Mouse (Mus musculus) kidney, embryonic 14.5 days (tissue): Measurements from ENCODE around the gene Cd93. TPM values are rescaled to one million over a fixed set of nuclear protein-coding genes. Genes with fewer than 3 reads are reported as not detected.

Experiments
- ATAC-seq: fragments of 200-750 bp; cut with Nextera tagmentation; 2 replicates; pipeline ENCODE4 v1.8.0; 2017; ENCODE audit warnings: moderate number of reproducible peaks, mild to moderate bottlenecking, moderate TSS enrichment, moderate library complexity; ENCODE audit not compliant: low FRiP score, low TSS enrichment
- H3K27ac ChIP-seq: fragments of 300-500 bp; sonication (generic); 2 replicates; pipeline ENCODE4 v1.5.1; 2014; ENCODE audit warnings: low read depth, mild to moderate bottlenecking, low read length, moderate library complexity, mixed read lengths
- H3K27me3 ChIP-seq: fragments of 300-500 bp; sonication (generic); 2 replicates; pipeline ENCODE4 v1.6.1; 2014; ENCODE audit warnings: mild to moderate bottlenecking, low read length; ENCODE audit not compliant: control insufficient read depth, insufficient read depth
- H3K36me3 ChIP-seq: fragments of 300-500 bp; sonication (generic); 2 replicates; pipeline ENCODE4 v1.6.1; 2014; ENCODE audit warnings: low read length, mixed read lengths; ENCODE audit not compliant: control insufficient read depth, insufficient read depth
- H3K4me1 ChIP-seq: fragments of 300-500 bp; sonication (generic); 2 replicates; pipeline ENCODE4 v1.6.1; 2014; ENCODE audit warnings: low read length, mixed read lengths; ENCODE audit not compliant: control insufficient read depth, insufficient read depth
- H3K4me2 ChIP-seq: fragments of 300-500 bp; sonication (generic); replicated peaks from 2 replicates; pipeline ENCODE4 v1.6.1; 2014; ENCODE audit warnings: low read depth, mild to moderate bottlenecking, low read length
- H3K4me3 ChIP-seq: fragments of 300-500 bp; sonication (generic); 2 replicates; pipeline ENCODE4 v1.5.1; 2014; ENCODE audit warnings: mild to moderate bottlenecking, low read length
- H3K9ac ChIP-seq: fragments of 300-500 bp; sonication (generic); 2 replicates; pipeline ENCODE4 v1.6.1; 2014; ENCODE audit warnings: low read depth, mild to moderate bottlenecking, low read length, moderate library complexity
- H3K9me3 ChIP-seq: fragments of 300-500 bp; sonication (generic); 2 replicates; pipeline ENCODE4 v1.6.1; 2016; ENCODE audit warnings: low read length; ENCODE audit not compliant: control insufficient read depth
- WGBS: fragments of 180-500 bp; shearing (Covaris S2); extraction: QIAGEN DNeasy Blood & Tissue Kit; methylation state at CpG from one replicate; pipeline ENCODE4 v1.1.7; 2014; 5-methylcytosine and 5-hydroxymethylcytosine counted together
- polyA plus RNA-seq: library from polyadenylated mRNA; unstranded; fragments of >200 nt; fragmentation: Nextera tagmentation; extraction: Ambion mirVana; gene quantifications from 2 replicates; pipeline ENCODE4 v1.2.1, GENCODE M21; 2014

Cd93 gene
- polyA plus RNA-seq, 1 experiment from 2014 or later = 16.0 TPM

DNA sequence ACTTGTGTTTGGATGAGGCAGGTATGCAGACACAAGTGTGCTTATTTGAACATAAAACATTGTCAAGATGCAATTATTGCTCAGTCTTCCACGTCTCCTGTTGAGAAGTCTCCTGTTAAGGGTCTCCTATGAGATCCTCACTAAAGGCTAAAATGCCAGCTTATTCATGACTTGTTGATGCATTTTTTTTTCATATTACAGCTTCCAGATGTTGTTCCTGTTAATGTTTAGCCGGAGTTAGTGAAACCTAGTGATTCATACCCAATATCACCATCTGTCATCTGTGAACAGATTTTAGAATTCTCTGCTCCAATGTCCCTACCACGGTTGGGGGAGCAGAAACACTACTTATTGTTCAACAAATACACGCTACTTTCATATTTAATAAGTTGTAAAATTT, 12.4 kb downstream of the Cd93 start:
- Histone ChIP-seq H3K9me3 (no peaks in the 10 kb centered on the region), H3K4me1 (no peaks in the 10 kb centered on the region), H3K27me3 (no peaks in the 10 kb centered on the region), H3K27ac (no peak overlapping the region), H3K4me3 (no peak overlapping the region), H3K9ac (no peak overlapping the region), H3K4me2 (no peak overlapping the region), H3K36me3 (no peaks in the 10 kb centered on the region)
- WGBS = 55% methylated on average over 4 of the region's 4 CpGs
- no peak for ATAC-seq

GRCm38 (mm10) chr2:148429001-148429505, 14.3 kb downstream of the Cd93 start:
- ATAC-seq = no peak
- Histone ChIP-seq H3K4me2 (no peak overlapping the region), H3K9me3 (no peaks in the 10 kb centered on the region), H3K4me1 (no peaks in the 10 kb centered on the region), H3K27me3 (no peaks in the 10 kb centered on the region), H3K27ac (no peak overlapping the region), H3K4me3 (no peak overlapping the region), H3K9ac (no peak overlapping the region), H3K36me3 (no peaks in the 10 kb centered on the region)

DNA sequence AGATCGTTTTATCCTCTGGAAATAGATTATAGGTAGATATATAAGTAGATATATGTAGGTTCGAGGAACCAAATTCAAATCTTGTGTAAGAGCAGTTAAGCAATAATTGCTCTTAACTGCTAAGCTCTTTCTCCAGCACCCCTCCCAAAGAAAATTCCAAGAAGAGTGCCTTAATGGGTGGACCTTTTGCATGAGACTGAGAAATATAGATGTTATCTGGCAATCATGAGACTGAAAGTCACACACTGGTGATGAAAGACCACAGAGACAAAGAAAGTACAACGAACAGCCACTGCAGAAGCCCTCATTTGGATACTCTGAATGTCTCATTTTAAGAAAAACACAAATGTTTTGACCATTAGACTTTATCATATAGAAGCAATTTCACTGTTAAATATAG, 14.8 kb downstream of the Cd93 start:
- H3K9me3 ChIP-seq = no peaks in the 10 kb centered on the region
- WGBS = 76% methylated on average over 3 of the region's 3 CpGs

GRCm38 (mm10) chr2:148427553-148427952, 15.8 kb downstream of the Cd93 start:
- H3K27ac ChIP-seq = no peak overlapping the region
- ATAC-seq = no peak
- WGBS = 87% methylated on average over 3 of the region's 3 CpGs
- H3K36me3 ChIP-seq = no peaks in the 10 kb centered on the region
- H3K4me1 ChIP-seq = no peaks in the 10 kb centered on the region
- H3K4me2 ChIP-seq = no peak overlapping the region
- H3K27me3 ChIP-seq = no peaks in the 10 kb centered on the region
- H3K9ac ChIP-seq = no peak overlapping the region
- no peaks in the 10 kb centered on the region for H3K9me3 ChIP-seq
- no peak overlapping the region for H3K4me3 ChIP-seq

More for the DNA sequence above, 14.8 kb downstream of the Cd93 start:
- no peak overlapping the region for H3K4me3 ChIP-seq
- no peaks in the 10 kb centered on the region for H3K36me3 ChIP-seq
- ATAC-seq = no peak
- H3K4me1 ChIP-seq = no peaks in the 10 kb centered on the region
- no peak overlapping the region for H3K27ac ChIP-seq
- no peak overlapping the region for H3K9ac ChIP-seq
- no peak overlapping the region for H3K4me2 ChIP-seq
- H3K27me3 ChIP-seq = no peaks in the 10 kb centered on the region

- 58% methylated on average over 5 of the region's 5 CpGs for WGBS
- no peak overlapping the region for H3K4me3 ChIP-seq
- no peaks in the 10 kb centered on the region for H3K27me3 ChIP-seq
- no peak overlapping the region for H3K9ac ChIP-seq
- H3K27ac ChIP-seq = no peak overlapping the region
- no peaks in the 10 kb centered on the region for H3K4me1 ChIP-seq
- no peaks in the 10 kb centered on the region for H3K36me3 ChIP-seq
- H3K4me2 ChIP-seq = no peak overlapping the region
- no peak for ATAC-seq
- no peaks in the 10 kb centered on the region for H3K9me3 ChIP-seq
These were observed 17.5 kb downstream of the Cd93 start for GRCm38 (mm10) chr2:148425709-148426382.

DNA sequence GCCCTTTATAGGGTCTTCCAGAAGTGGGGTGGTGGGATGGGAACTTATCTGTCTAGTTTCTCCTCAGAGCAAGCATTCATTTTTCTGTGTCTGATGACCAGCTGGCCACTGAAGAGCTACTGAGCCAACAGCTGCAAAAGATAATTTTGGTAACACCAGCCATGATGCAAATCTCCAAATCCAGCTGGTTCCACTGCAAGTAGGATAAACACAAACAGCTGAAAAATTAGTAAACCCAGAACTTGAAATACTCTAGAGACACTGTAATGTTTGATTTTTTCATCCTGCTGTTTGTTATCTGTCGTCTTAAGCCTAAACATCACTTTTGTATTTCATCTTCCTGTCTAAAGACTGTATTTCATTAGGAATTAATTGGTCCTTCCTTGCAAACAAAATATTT, 21.7 kb downstream of the Cd93 start:
- Histone ChIP-seq H3K4me1 (no peaks in the 10 kb centered on the region), H3K4me2 (no peak overlapping the region), H3K27me3 (no peaks in the 10 kb centered on the region), H3K4me3 (no peak overlapping the region), H3K36me3 (no peaks in the 10 kb centered on the region), H3K9me3 (no peaks in the 10 kb centered on the region), H3K27ac (no peak overlapping the region), H3K9ac (no peak overlapping the region)
- WGBS = 63% methylated on average over 1 of the region's 1 CpGs
- no peak for ATAC-seq

DNA sequence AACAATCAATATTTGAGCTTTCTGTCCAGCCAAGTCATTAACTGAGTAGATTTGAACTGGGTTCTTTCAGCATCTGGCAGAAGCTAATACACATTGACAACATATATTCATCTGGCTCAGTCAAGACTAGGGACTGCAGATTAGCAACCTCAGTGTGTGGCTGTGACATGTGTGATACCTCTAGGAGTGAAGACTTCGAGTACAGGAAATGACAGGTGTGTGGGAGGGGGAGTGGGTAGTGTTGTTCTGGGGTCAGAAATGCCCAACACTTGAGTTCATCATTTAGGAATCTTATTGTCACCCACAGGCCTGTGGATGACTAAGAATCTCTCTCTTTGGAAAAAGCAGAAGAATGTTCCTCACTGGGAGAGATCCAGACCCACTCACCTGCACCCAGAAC, 22.3 kb downstream of the Cd93 start:
- no peaks in the 10 kb centered on the region for H3K27me3 ChIP-seq
- 47% methylated on average over 1 of the region's 1 CpGs for WGBS
- no peak overlapping the region for H3K9ac ChIP-seq
- no peaks in the 10 kb centered on the region for H3K9me3 ChIP-seq
- ATAC-seq = no peak
- H3K4me2 ChIP-seq = no peak overlapping the region
- no peak overlapping the region for H3K27ac ChIP-seq
- no peaks in the 10 kb centered on the region for H3K4me1 ChIP-seq
- H3K36me3 ChIP-seq = no peaks in the 10 kb centered on the region
- no peak overlapping the region for H3K4me3 ChIP-seq

- no peaks in the 10 kb centered on the region for H3K36me3 ChIP-seq
- 87% methylated on average over 2 of the region's 2 CpGs for WGBS
- H3K9me3 ChIP-seq = no peaks in the 10 kb centered on the region
- H3K4me2 ChIP-seq = no peak overlapping the region
- no peak overlapping the region for H3K4me3 ChIP-seq
- no peak overlapping the region for H3K27ac ChIP-seq
- no peaks in the 10 kb centered on the region for H3K27me3 ChIP-seq
- H3K9ac ChIP-seq = no peak overlapping the region
- no peak for ATAC-seq
- H3K4me1 ChIP-seq = no peaks in the 10 kb centered on the region
These were observed 23.6 kb downstream of the Cd93 start for GRCm38 (mm10) chr2:148419776-148420175.

DNA sequence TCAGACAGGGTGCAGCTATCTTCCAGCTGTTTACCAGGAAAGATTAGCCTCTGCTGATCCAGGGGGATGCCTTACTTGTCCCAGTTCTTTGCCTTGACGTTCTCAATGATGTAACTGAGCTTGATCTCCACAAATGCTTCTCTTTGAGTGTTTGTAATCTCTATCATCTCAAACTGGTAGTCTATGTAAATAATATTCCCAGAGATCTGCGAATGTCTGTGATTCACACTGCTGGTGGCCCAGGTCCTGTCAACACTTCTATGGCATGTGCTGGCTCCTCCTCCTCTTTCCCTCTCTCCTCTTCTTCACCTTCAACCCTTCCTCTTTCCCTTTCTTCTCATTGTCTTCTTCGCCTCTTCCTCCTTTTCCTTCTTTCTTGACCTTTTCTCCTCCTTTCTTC, 24.2 kb downstream of the Cd93 start:
- no peak for ATAC-seq
- H3K27me3 ChIP-seq = no peaks in the 10 kb centered on the region
- WGBS = 80% methylated on average over 3 of the region's 3 CpGs
- H3K4me3 ChIP-seq = no peak overlapping the region
- no peak overlapping the region for H3K9ac ChIP-seq
- H3K4me1 ChIP-seq = no peaks in the 10 kb centered on the region
- no peak overlapping the region for H3K27ac ChIP-seq
- no peaks in the 10 kb centered on the region for H3K9me3 ChIP-seq
- no peak overlapping the region for H3K4me2 ChIP-seq
- no peaks in the 10 kb centered on the region for H3K36me3 ChIP-seq
